Mouse (Mus musculus) large intestine, adult 2 months (tissue): ENCODE data around the gene Scamp2. TPM values are rescaled to one million over a fixed set of nuclear protein-coding genes. Genes with fewer than 3 reads are reported as not detected.

Experiments used
- DNase-seq: peaks from one replicate; pipeline ENCODE4 v3.0.0-alpha.2; 2012; ENCODE audit warnings: low read depth, low spot score
- WGBS: fragments of 180-500 bp; shearing (Covaris S2); methylation state at CpG from one replicate; pipeline ENCODE4 v1.1.7; 2018; 5-methylcytosine and 5-hydroxymethylcytosine counted together
- polyA plus RNA-seq: library from polyadenylated mRNA; depleted of rRNA; stranded (reverse); fragments of >200 nt; gene quantifications from 2 replicates; pipeline ENCODE4 v1.2.3, GENCODE M21; 2012; rRNA removed

Scamp2 gene
- 218 and 247 TPM in 2 replicates for polyA plus RNA-seq

DNA sequence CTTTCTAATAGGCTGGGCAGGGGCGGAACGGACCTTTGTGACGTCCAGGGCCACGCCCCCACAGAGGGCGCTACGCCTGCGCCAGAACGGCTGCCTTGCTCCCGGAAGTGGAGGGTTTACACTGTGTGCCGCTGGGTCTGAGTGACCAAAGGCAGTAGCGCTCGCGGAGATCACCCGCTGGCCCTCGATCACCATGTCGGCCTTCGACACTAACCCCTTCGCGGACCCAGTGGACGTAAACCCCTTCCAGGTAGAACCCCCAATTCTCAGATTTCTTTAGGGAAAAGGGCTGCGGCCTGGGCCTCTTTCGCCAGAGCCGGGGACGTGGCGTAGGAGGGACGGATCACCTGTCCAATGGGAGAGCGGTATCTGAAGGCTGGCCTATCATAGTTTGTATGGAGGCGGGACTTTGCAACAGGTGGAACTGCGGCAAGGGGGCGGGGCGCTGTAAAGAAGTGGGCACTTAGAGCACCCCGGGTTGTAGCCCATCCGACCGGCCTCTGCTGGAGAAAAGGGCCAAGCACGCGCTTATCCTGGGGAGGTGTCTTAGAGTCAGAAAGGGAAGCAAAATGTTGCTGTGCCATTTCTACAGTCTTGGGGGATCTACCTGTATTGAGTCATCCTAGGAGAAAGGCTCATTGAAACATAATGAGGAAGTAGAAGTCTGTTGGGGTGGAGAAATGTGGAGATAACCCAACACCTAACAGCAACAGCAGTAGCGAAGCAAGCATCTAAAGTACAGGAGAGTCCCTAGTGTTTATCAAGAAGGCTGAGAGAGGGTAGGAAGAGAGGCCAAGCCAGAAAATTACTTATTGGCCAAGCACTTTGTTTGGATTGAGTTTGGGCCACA is at the start of gene Scamp2:
Gene Scamp2 (plus strand): TSS at position 83 of the 850 bp plus-strand sequence.
- DNase-seq: no peak
- WGBS: under 1% methylated on average over 37 of the region's 37 CpGs

DNA sequence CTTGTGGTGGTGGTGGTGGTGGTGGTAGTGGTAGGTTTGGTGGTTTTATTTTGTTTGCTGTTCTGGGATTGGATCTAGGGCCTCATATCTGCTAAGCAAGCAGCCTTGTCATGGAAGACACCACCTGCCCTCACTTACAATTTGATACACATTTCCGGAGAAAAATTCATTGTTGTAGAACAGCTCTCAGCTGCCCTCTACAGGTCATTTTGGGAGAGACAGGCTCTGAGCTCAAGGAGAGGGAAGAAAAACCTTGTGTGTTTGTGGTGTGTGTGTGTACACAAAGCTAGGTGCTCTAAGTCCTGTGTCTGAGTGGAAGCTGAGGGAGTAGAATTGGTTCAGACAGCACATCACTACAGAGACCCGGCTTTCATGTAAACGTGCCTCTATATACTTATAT is 43.6 kb upstream of the Scamp2 start:
- peak; percentile 64 for DNase-seq
- WGBS: 9% methylated on average over 3 of the region's 3 CpGs

DNA sequence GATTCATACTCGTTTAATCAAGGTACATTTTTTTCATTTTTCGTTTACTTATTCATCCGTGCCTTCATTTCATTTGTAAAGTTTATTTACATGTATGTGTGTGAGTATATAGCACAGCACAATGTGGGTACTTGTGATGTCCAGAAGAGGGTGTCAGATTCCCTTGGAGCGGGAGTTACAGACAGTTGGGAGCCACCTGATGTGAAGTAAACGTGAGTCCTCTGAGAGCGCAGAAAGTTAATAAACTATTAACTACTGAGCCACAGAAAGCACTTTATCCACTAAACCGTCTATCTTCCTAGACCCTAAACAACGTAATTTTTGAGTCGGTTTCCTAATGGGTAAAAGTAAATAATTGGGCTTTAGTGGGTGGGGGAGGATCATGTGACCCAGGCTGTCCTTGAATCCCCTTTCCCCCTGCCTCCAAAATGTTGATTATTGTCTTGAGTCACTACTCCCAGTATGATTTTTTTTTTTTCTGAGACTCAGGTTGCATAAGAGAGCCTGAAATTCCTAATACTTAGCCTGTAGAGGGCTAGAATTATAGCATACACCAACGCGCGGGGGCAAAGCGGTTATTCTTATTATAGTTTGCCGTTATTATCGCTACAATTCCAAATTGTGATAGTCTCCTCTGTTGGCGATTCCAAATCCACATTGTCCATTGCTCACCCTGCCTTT is 40.2 kb upstream of the Scamp2 start:
- 27% methylated on average over 16 of the region's 16 CpGs for WGBS
- no peak for DNase-seq

DNA sequence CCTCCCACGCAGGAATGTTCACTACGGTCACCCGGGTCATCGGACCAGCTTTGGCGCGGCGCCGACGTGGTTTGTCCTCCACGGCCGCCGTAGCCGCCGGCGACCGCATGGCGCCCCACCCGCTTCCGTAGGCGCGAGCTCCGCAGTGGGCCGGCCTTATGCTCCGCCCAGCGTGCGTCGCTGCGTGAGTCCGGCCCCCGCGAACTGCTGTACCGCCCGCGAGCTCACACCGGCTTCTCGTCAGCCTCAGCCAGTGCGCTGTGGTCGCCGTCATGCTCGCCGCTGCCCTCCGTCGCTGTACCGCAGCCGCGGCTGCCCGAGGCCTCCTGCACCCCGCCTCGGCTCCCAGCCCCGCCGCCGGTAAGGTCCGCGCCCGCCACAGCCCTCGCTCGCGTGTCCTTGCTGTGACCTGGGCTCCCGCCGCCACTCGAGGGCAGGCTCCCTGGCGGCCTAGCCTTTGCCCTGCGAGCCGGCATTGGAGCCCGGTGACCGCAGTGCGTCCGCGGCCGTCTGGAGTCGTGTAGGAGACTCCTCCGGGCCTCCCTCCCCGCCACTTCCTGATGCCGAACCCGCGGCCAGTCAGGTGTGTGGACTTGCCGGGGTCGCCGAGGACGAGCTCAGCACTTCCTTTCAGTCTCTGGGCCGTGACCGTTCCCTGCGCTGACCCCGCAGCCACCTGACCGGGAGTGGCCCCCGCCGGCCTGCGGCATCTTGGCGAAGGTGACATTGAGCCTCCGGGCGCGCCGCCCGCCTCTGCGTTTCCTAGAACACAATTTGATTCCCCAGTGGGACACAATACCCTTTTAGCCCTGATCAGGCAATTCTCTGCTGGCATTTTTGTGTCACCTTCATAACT is 39.5 kb upstream of the Scamp2 start, which contains the start of gene Cox5a:
Gene Cox5a (plus strand): TSS at position 219 of the 856 bp plus-strand sequence.
- WGBS: under 1% methylated on average over 95 of the region's 95 CpGs
- DNase-seq: peak; percentile 67

DNA sequence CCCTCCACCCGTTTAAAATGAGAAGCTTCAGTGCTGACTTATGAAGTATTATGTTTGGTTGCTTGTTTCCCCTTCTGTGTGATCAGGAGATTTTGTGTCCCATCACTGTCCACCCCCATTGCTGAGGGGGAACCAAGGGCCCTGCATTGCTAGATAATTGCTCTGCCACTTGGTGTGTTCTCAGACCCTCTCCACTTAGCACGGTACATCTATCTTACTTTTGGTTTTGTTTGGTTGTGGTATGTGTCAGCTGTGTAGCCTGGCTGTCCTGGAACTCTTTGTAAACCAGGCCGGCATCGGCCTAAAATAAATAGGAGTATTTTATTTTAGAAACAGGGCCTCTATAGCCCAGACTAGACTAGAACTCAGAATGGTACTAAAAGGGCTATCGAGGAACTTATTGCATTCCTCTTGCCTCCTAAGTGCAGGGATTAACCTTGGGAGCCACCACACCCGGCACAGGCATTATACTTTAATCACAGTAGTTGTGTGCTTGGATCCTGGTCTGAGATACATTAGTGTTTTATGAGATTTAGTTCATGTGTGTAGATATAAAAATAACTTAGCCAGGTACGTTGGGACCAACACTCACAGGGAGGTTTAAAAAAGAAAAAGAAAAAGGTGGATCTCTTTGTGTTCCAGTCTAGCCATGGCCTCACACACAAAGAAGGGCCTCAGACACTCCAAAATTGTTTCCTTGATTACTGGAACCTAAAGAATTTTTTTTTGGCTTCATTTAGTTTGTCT is 38.5 kb upstream of the Scamp2 start:
- 5% methylated on average over 7 of the region's 7 CpGs for WGBS
- DNase-seq: peak; percentile 42

DNA sequence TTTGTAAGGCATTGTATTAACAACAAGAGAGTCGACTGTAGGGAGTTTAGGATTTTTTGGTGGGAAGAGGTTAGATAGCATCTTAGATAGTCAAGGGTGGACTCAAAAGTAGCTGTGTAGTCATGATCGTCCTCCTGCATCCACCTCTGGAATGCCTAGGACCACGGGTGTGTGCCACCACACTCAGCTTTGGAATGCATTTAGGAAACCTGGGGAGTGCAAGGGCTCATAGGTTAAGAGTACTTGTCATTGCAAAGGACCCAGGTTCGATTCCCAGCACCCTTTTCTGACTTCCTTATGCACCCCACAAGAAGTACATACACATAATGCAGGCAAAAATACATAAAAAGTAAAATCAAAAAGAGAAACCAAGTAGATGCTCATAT is 37.9 kb upstream of the Scamp2 start:
- 25% methylated on average over 4 of the region's 4 CpGs for WGBS
- no peak for DNase-seq

DNA sequence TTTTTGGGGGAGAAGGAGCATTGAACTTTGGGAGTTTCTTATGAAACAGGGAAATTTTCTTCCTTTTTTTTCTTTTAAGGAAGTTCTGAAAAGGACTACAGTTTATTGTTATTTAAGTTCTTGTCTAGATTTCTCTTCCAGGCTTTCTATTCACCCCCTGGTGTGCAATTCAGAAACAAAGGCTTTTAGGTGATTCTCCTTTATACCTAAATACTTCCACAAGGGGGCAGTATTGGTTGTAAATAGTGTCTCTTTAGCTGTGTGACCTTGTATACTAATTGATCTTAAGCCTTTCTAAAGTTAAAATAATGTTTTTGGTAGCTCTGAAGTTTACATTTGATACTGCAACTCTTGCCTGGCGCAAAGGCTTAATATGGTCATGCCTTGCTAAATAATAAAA is 37.0 kb upstream of the Scamp2 start:
- 32% methylated on average over 1 of the region's 1 CpGs for WGBS
- peak; percentile 48 for DNase-seq

DNA sequence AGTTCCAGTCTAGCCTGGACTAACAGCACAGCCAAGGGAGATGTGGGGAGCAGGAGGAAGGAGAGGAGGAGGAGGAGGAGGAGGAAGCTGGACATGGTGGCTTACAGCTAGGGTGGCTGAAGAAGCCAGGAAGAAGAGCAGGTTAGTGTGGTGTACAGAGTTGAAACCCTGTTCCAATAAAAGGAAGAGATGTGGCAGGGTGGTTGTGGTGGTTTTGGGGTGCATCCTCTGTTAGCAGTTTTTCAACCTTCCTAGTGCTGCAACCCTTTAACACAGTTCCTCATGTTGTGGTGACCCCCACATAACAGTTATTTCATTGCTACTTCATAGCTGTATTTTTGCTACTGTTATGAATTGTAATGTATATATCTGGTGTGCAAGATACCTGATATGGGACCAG is 36.3 kb upstream of the Scamp2 start:
- DNase-seq: no peak

DNA sequence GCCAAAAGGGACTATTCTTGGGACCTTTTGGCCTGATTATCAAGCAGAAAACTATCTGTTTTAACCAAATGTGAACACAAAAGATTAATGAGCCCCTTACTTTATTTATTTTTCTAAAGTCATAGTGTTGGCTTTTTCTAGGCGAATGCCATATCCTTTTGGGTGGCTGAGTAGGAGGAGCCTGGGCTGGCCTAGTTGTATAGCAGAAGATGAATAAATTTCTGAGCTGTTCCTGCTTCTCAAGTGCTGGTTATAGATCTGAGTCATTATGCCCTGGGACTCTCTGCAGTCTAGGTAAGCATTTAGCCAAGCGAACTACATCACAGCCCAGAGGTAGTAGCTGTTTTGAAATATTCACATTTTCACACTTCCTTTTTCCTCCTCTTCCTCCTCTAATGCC is 35.2 kb upstream of the Scamp2 start:
- 18% methylated on average over 2 of the region's 2 CpGs for WGBS
- DNase-seq: no peak

DNA sequence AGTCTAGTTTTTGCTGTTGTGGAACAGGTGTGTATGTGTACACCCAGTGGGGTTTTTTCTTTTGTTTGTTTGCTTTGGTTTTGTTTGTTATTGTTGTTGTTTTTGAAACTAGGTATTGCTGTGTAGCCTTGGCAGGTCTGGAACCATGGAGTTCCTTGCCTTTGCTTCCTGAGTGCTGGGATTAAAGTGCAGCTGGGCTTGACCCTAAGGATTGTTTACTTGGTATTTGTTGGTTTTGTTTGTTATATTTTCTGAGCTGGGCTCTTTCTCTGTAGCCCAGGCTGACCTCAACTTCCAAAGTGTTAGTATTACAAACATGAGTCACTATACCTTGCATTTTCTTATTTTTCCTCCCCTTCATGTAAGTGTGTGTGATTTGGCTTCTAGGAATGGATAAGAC is 34.3 kb upstream of the Scamp2 start:
- no peak for DNase-seq

DNA sequence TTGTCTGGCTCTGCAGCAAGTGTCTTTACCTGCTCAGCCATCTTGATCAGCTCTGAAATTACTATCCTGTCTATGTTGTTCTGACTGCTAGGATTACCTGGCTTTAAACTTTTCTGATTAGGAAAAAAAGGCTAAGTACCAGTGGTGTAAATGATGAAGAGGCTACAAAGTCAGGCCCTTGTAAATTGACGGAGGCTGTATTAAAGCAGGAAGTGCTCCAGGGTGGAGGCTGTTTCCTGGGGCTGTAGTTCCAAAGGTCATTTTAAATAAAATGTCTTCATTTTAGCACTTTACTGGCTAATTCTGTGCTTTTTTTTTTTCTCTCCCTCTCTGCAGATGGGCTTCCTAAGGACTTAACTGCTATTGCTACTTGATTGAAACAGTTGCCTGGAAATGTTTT is 28.8 kb upstream of the Scamp2 start:
- peak; percentile 42 for DNase-seq
- WGBS: 23% methylated on average over 1 of the region's 1 CpGs

DNA sequence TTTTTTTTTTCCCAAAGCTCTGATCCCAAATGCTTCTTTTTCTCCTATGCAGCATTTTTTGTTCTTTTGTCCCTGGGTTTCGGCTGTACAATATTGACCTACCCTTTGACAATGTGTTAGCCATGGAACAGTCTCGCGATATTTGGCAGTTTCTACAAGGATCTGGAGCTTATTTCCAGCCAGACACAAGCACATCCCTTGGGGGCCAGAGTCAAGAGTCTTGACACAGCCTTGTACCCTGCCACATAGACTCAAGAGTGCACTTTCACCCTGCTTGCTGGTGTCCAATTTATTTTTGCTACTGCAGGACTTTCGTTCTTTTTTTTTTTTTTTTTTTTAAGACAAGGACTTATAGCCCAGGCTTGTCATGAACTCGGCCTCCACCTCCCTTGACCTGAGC is 24.4 kb upstream of the Scamp2 start:
- DNase-seq: no peak
- 84% methylated on average over 5 of the region's 5 CpGs for WGBS

DNA sequence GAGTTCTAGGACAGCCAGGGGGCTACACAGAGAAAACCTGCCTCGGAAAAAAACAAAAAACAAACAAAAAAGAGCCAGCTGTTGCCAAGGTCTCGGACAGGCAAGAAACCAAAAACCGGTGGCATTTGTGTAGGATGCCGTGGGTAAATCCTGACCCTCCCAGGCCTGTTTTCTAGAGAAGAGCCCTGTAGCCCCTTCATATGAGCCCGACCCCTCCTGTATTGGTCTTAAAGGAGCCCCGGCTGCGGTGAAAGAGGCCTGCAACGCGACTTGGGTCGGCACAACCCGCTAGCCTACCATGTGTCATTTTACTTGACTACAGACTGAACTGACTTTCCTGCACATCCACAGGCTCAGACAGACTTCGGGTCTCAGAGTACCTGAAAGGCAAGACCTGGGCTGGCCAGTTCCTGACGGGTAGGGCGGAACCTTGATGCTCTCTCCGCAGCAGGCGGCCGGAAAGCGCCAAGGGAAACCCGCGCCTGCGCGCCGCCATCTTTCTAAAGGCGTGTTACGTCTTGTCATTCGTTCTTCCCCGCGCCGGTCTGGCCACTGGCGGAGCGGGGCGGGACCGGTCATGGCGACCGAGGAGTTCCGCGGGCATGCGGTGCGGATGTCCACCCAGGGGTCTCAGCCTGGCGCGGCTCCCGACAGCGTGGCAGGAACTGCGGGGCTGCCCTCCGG is 23.6 kb upstream of the Scamp2 start, which contains the start of gene Fam219b:
Gene Fam219b (plus strand): TSS at position 485 of the 684 bp plus-strand sequence.
- 1% methylated on average over 45 of the region's 45 CpGs for WGBS
- DNase-seq: peak; percentile 65

DNA sequence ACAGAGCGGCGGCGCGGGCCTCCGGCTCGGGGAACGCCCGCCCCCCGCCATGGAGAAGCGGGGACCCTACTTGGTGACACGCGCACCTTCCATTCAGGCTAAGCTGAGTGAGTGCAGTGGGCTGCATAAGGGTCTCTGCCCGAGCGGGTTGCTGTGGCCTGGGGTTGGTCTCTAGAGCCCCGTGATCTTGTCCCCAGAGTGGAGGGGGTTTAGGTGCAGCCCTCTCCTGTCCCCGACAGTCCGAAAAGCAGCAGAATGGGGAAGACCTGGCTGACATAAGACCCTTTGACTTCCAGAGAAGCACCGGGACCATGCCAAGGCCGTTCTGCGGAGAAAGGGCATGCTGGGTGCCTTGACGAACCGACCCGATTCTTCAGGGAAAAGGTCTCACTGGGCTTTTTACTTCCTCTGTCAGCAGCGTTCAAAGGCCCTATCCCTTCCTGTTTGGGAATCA is 23.0 kb upstream of the Scamp2 start:
- WGBS: 1% methylated on average over 24 of the region's 24 CpGs

DNA sequence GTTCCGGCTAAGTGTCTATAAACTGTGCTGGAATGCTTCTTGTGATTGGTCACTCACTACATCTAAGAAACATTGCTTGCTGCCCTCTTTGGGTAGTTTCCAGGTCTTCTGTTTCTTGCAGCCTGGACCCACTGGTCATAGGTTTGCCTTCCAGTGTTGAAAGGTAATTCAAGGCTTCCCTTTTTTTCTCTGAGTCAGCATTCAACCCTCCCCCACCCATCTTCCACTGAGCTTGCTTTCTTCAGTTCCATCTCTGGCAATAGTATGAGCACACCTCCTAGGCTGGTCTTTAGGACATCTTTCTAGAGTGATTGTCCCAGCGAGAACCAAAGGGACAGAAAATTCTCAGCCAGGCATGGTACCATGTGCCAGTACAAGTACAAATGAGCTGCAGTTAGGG is 21.2 kb upstream of the Scamp2 start:
- 81% methylated on average over 2 of the region's 2 CpGs for WGBS
- DNase-seq: no peak

More for the DNA sequence above, 23.0 kb upstream of the Scamp2 start:
- no peak for DNase-seq

DNA sequence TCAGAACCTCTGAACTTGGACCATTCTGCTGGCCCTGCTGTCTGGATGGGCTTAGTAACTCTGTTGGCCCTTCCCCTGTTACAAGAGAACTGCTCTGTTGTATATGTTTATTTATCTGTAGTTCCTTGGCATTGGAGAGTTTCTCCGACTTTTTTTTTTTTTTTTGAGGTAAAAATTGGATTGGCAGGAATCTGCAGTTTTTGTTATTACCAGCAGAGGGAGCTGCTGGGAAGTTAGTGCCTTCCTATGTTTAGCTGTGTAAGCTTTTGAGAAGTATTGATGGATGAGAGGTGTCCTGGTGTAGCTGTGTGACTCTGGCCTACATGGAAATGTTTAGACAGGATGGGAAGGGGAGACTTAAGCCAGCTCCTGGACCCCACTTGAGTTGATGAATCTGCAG is 19.4 kb upstream of the Scamp2 start:
- DNase-seq: no peak
- 0% methylated on average over 1 of the region's 1 CpGs for WGBS

DNA sequence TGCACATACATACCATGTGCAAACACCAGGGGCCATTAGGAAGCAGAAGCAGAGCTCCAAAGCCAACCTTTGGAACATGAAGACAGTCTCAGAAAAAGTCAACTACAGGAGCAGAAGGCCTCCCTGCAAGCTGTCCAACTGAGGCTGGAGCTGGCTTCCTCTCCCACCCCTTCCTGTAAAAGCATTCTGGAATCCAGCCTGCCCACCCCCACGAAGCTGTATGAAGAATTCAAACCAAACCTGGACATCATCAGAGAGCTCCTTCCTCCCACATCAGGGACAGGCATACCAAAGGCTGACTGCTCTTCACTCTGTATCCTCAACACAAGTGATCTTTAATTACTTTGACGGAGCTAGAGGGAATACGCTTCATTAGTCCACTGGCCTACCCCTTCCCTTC is 16.8 kb upstream of the Scamp2 start:
- DNase-seq: no peak
- 77% methylated on average over 3 of the region's 3 CpGs for WGBS

DNA sequence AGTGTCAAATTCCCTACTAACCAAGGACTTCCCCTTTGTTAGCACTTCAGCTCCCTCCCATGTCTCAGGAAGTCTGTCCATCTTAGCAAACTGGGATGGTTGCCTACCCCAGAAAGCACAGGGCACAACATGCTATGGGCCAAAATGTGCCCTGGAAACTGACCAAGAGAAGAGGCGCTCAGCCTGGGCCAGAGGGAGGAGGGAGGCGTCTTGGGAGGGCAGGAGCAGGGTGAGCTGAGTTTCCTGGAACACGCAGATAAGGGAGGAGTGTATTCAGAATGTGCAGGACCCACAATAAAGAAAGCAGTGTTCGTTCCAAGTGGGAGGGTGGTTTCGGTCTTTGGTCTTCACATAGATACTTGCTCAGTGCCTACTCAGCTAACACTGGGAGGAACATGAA is 13.5 kb upstream of the Scamp2 start:
- WGBS: 27% methylated on average over 5 of the region's 5 CpGs
- no peak for DNase-seq

DNA sequence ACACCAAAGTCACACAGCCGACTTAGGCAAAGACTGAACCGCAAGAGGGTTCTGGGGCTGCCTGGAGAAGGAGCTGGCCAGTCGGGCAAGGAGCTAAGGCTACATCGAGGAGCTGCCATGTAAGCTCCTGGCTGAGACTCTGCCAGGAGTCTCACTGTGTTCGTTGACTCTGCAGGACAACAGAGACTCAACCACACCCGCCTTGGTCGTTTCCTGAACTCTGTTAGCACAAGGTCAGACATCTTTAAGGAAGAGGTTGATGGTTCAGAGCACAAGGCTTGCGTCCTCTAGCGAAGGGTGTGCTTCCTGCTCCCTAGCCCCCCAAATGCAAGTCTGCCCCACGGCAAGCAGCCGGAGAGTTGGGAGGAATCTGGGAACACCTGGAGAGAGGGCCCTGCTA is 12.9 kb upstream of the Scamp2 start:
- WGBS: 63% methylated on average over 11 of the region's 11 CpGs
- no peak for DNase-seq
